Mouse (Mus musculus) G1E (cell line): ENCODE results near the gene Erbb4.

ENCODE experiments used
- GATA2 ChIP-seq: IDR thresholded peaks from 2 replicates; pipeline ENCODE4 v1.6.1; 2012; ENCODE audit warnings: low read depth, low read length, inconsistent platforms, borderline replicate concordance
- TAL1 ChIP-seq: conservative IDR thresholded peaks from 2 replicates; pipeline ENCODE4 v1.6.1; 2012; ENCODE audit warnings: low read depth, low read length, inconsistent platforms, mixed read lengths

GRCm38 (mm10) chr1:68105834-68106542 is 1001.9 kb downstream of the Erbb4 start:
- TF ChIP-seq TAL1 (no peak), GATA2 (no peak)
